Mouse (Mus musculus): ENCODE measurements around the gene Ubn1. TPM values are rescaled to one million over a fixed set of nuclear protein-coding genes. Genes with fewer than 3 reads are reported as not detected.

Gene Ubn1
- total and polyA plus RNA-seq, 2 experiments from 2014 or later: 8.5 to 31.3 TPM

DNA sequence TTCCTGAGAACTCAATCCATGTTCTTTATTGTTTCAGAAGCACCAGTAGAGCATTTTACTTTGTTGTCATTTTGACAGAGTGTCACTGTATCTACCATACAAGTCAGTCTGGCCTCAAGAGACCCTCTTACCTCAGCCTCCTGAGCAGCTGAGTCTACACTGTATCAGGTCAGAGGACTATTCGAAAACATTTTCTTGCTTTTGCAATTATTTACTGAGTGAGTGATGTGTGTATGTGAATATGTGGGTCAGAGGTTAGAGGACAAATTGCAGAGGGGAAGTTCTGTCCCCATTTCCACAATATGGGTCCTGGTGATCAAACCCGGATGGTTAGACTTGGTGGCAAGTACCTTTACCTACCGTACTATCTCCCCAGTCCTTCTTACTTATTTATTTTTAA lies 25.8 kb upstream of the Ubn1 start:
- H3K9me3 ChIP-seq (replicated peaks; ENCODE audit: control insufficient read depth, low read length): no peaks in the 10 kb centered on the region
- no peak for TF ChIP-seq EP300 (IDR thresholded peaks at IDR 0.05; ENCODE audit: low read depth)
- TF ChIP-seq CTCF (IDR thresholded peaks at IDR 0.05; ENCODE audit: low read depth): no peak
- ATAC-seq (ENCODE audit: insufficient read depth, low read depth) (no peak), DNase-seq (ENCODE audit: low spot score) (no peak)
- H3K4me1 ChIP-seq (ENCODE audit: control insufficient read depth, insufficient read depth): no peaks in the 10 kb centered on the region
- H3K9ac ChIP-seq (replicated peaks; ENCODE audit: low read depth, low read length): no peak overlapping the region
- H3K4me3 ChIP-seq (ENCODE audit: low read depth, low read length): no peak overlapping the region
- H3K36me3 ChIP-seq (replicated peaks; ENCODE audit: control insufficient read depth, insufficient read depth, low read length): peaks cover 99% of the 10 kb centered on the region
- no peak overlapping the region for H3K4me2 ChIP-seq (ENCODE audit: low read depth, low read length)
- WGBS: 94% methylated on average over 3 of the region's 3 CpGs
- no peak overlapping the region for H3K27ac ChIP-seq (ENCODE audit: low read depth)
- no peaks in the 10 kb centered on the region for H3K27me3 ChIP-seq (ENCODE audit: control insufficient read depth, insufficient read depth, low read length)

DNA sequence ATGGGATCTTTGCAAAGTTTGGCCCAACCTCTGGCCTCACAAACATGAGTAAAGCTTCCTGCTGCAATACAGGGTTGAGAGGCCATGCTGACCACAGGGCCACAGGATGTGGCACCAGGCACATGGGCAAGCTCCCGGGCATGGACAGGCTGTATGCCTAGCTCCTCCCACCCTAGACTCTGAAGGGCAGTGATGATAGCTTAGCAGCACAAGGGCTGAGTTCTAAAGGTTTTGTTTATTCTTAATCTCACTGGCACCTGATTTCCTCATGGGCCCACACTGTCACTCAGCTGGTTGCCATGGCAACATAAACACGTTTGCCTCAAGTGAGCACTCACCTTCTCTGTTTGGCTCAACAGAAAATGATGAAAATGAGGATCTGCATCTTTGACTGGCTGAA lies 20.0 kb upstream of the Ubn1 start:
- H3K4me2 ChIP-seq (ENCODE audit: low read depth, low read length): no peak overlapping the region
- TF ChIP-seq CTCF (IDR thresholded peaks at IDR 0.05; ENCODE audit: low read depth): no peak
- TF ChIP-seq EP300 (IDR thresholded peaks at IDR 0.05; ENCODE audit: low read depth): no peak
- no peak for DNase-seq (ENCODE audit: low spot score)
- no peak for ATAC-seq (ENCODE audit: insufficient read depth, low read depth)
- no peaks in the 10 kb centered on the region for H3K9me3 ChIP-seq (replicated peaks; ENCODE audit: control insufficient read depth, low read length)
- H3K27ac ChIP-seq (ENCODE audit: low read depth): no peak overlapping the region
- no peak overlapping the region for H3K9ac ChIP-seq (replicated peaks; ENCODE audit: low read depth, low read length)
- no peak overlapping the region for H3K4me3 ChIP-seq (ENCODE audit: low read depth, low read length)
- 60% methylated on average over 2 of the region's 2 CpGs for WGBS
- H3K4me1 ChIP-seq (ENCODE audit: control insufficient read depth, insufficient read depth): no peaks in the 10 kb centered on the region
- peaks cover 100% of the 10 kb centered on the region for H3K36me3 ChIP-seq (replicated peaks; ENCODE audit: control insufficient read depth, insufficient read depth, low read length)
- no peaks in the 10 kb centered on the region for H3K27me3 ChIP-seq (ENCODE audit: control insufficient read depth, insufficient read depth, low read length)

DNA sequence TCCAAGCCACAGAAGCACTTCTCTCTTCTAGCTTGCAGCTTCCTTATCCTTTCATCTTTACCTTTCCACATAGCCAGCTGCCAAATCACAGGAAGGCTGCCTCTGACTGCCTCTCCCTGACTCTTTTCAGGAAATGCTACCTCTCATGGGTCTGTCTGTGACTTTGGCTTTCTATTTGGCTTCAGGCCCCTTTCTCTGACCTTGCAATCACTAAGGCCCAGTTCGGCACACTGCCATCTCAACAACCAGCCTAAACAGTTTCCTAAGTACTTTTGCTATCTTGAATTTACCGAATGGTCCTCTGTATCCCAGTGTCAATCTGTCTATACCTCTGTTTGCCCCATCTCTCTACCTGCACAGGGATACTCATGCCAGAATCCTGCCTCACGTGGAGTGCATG lies 14.3 kb upstream of the Ubn1 start:
- Histone ChIP-seq H3K4me3 (ENCODE audit: low read depth, low read length) (no peak overlapping the region), H3K27ac (ENCODE audit: low read depth) (no peak overlapping the region), H3K4me2 (ENCODE audit: low read depth, low read length) (no peak overlapping the region), H3K27me3 (ENCODE audit: control insufficient read depth, insufficient read depth, low read length) (no peaks in the 10 kb centered on the region), H3K9me3 (replicated peaks; ENCODE audit: control insufficient read depth, low read length) (no peaks in the 10 kb centered on the region), H3K36me3 (replicated peaks; ENCODE audit: control insufficient read depth, insufficient read depth, low read length) (peaks cover 97% of the 10 kb centered on the region), H3K4me1 (ENCODE audit: control insufficient read depth, insufficient read depth) (no peaks in the 10 kb centered on the region), H3K9ac (replicated peaks; ENCODE audit: low read depth, low read length) (no peak overlapping the region)
- 97% methylated on average over 3 of the region's 3 CpGs for WGBS
- ATAC-seq (ENCODE audit: insufficient read depth, low read depth) (no peak), DNase-seq (ENCODE audit: low spot score) (no peak)
- no peak for TF ChIP-seq EP300 (IDR thresholded peaks at IDR 0.05; ENCODE audit: low read depth)
- no peak for TF ChIP-seq CTCF (IDR thresholded peaks at IDR 0.05; ENCODE audit: low read depth)

DNA sequence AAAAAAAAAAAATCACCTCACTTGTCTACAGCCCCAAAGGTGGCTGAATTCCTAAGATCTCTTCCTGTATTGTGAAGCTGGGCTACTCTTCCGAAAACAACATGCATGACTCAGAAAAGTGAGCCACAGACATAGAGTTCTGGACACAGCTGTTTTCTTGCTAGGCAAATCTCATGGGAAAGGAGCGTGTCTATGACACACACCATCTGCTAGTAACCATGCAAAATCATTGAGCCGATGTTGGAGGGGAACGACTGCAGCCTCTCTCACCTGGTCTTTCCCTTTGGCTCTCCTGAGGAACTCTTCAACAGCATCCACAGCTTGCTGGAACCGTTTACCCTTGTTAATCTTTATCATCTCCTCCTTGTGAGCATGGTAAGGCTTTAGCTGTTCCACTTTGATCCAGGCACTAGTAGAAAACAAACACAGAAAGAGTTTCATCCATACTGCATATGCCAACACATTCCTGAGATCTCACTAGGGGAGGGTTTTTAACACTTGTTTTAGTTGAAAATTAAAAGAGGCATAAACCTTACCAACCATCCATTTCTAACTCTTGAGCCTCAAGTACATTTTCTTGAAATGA lies 13.1 kb upstream of the Ubn1 start:
- Histone ChIP-seq H3K27me3 (ENCODE audit: control insufficient read depth, insufficient read depth, low read length) (no peaks in the 10 kb centered on the region), H3K4me1 (ENCODE audit: control insufficient read depth, insufficient read depth) (no peaks in the 10 kb centered on the region), H3K9ac (replicated peaks; ENCODE audit: low read depth, low read length) (no peak overlapping the region), H3K9me3 (replicated peaks; ENCODE audit: control insufficient read depth, low read length) (no peaks in the 10 kb centered on the region), H3K36me3 (replicated peaks; ENCODE audit: control insufficient read depth, insufficient read depth, low read length) (peaks cover 97% of the 10 kb centered on the region), H3K27ac (ENCODE audit: low read depth) (no peak overlapping the region), H3K4me3 (ENCODE audit: low read depth, low read length) (no peak overlapping the region), H3K4me2 (ENCODE audit: low read depth, low read length) (no peak overlapping the region)
- peak; percentile 22 for DNase-seq (ENCODE audit: low spot score)
- no peak for TF ChIP-seq CTCF (IDR thresholded peaks at IDR 0.05; ENCODE audit: low read depth)
- no peak for TF ChIP-seq EP300 (IDR thresholded peaks at IDR 0.05; ENCODE audit: low read depth)
- no peak for ATAC-seq (ENCODE audit: insufficient read depth, low read depth)
- 81% methylated on average over 5 of the region's 5 CpGs for WGBS

DNA sequence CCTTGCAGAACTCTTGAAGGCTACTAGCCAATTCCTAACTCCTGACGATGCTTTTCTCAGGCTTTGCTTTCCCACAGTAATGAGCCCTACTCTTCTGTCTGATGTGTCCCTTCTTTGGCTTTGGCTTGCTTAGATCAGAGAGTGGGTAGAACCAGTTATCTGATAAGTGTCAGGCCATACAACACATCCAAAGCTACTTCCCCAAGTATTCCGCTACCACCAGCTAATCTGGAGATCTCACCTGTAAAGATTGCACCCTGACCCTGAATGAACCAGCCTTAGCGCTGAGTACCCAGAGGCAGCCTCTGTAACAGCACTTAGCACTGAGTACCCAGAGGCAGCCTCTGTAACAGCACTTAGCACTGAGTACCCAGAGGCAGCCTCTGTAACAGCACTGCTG lies 4.5 kb upstream of the Ubn1 start:
- no peak for DNase-seq (ENCODE audit: low spot score)
- Histone ChIP-seq H3K27ac (ENCODE audit: low read depth) (no peak overlapping the region), H3K9ac (replicated peaks; ENCODE audit: low read depth, low read length) (no peak overlapping the region), H3K27me3 (ENCODE audit: control insufficient read depth, insufficient read depth, low read length) (no peaks in the 10 kb centered on the region), H3K4me1 (ENCODE audit: control insufficient read depth, insufficient read depth) (peaks cover 11% of the 10 kb centered on the region), H3K36me3 (replicated peaks; ENCODE audit: control insufficient read depth, insufficient read depth, low read length) (peaks cover 70% of the 10 kb centered on the region), H3K9me3 (replicated peaks; ENCODE audit: control insufficient read depth, low read length) (no peaks in the 10 kb centered on the region), H3K4me3 (ENCODE audit: low read depth, low read length) (no peak overlapping the region), H3K4me2 (ENCODE audit: low read depth, low read length) (no peak overlapping the region)
- WGBS: 96% methylated on average over 3 of the region's 3 CpGs
- no peak for ATAC-seq (ENCODE audit: insufficient read depth, low read depth)
- TF ChIP-seq EP300 (IDR thresholded peaks at IDR 0.05; ENCODE audit: low read depth) (no peak), CTCF (IDR thresholded peaks at IDR 0.05; ENCODE audit: low read depth) (no peak)

DNA sequence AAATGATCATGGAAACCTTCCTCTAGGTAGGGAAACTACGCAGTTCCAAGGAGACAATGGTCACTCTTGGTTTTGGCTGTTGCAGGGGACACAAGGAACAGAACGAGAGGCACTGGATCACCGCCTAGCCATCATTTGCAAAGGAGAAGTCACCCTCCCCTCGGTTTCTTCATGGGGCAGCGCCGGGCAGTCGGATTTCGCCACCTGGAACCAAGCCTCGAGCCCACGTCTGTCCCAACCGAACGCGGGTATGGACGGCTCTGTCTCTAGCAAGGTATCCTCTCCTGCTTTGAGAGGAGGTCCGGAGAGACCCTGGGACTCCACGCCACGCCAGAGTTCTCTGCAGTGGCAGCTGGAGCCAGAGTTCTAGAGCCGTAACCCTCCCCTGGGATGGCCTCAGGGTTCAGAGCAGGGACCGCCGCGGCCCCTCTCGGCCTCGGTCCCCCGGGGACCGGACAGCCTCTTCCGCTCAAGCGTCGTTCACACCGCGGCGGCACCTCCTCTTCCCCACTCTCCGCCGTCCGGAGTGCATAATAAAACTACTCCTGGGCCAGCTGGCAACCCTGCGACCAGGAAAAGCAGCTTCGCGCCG lies 579 bp upstream of the Ubn1 start:
- DNase-seq (ENCODE audit: low spot score) (no peak), ATAC-seq (ENCODE audit: insufficient read depth, low read depth) (peak; percentile 45)
- peaks cover 43% of the 10 kb centered on the region for H3K36me3 ChIP-seq (replicated peaks; ENCODE audit: control insufficient read depth, insufficient read depth, low read length)
- under 1% methylated on average over 38 of the region's 38 CpGs for WGBS
- H3K9me3 ChIP-seq (replicated peaks; ENCODE audit: control insufficient read depth, low read length): no peaks in the 10 kb centered on the region
- peak overlapping the region; percentile 79 for H3K4me3 ChIP-seq (ENCODE audit: low read depth, low read length)
- peak overlapping the region; percentile 88 for H3K27ac ChIP-seq (ENCODE audit: low read depth)
- no peak for TF ChIP-seq EP300 (IDR thresholded peaks at IDR 0.05; ENCODE audit: low read depth)
- no peaks in the 10 kb centered on the region for H3K27me3 ChIP-seq (ENCODE audit: control insufficient read depth, insufficient read depth, low read length)
- H3K4me1 ChIP-seq (ENCODE audit: control insufficient read depth, insufficient read depth): peaks cover 19% of the 10 kb centered on the region
- peak overlapping the region; percentile 69 for H3K4me2 ChIP-seq (ENCODE audit: low read depth, low read length)
- peak overlapping the region; percentile 76 for H3K9ac ChIP-seq (replicated peaks; ENCODE audit: low read depth, low read length)

All from heart, postnatal 0 days (tissue).